Mouse (Mus musculus): Measurements from ENCODE around the gene Agpat4. TPM values are rescaled to one million over a fixed set of nuclear protein-coding genes. Genes with fewer than 3 reads are reported as not detected.

Gene Agpat4
- polyA plus RNA-seq, 1 experiment from 2014 or later: 17.7 TPM

GRCm38 (mm10) chr17:12195604-12196003 is 77.1 kb downstream of the Agpat4 start:
- Histone ChIP-seq H3K4me3 (ENCODE audit: low read depth, low read length) (no peak overlapping the region), H3K27me3 (replicated peaks; ENCODE audit: control insufficient read depth, insufficient read depth, low read length) (no peaks in the 10 kb centered on the region), H3K4me2 (ENCODE audit: low read length) (peak overlapping the region; percentile 27), H3K4me1 (replicated peaks; ENCODE audit: control insufficient read depth, insufficient read depth, low read length) (peaks cover 12% of the 10 kb centered on the region), H3K27ac (ENCODE audit: low read depth) (peak overlapping the region; percentile 68), H3K9ac (ENCODE audit: low read length) (no peak overlapping the region; the same call in 1 of the 2 replicates), H3K36me3 (ENCODE audit: control insufficient read depth, insufficient read depth, low read length) (no peaks in the 10 kb centered on the region), H3K9me3 (ENCODE audit: control insufficient read depth, low read length) (no peaks in the 10 kb centered on the region)
- WGBS: 17% methylated on average over 10 of the region's 10 CpGs
- ATAC-seq (replicated peaks; ENCODE audit: low FRiP score, low TSS enrichment, low read depth) (peak; percentile 72), DNase-seq (ENCODE audit: low spot score) (peak; percentile 59)

- no peaks in the 10 kb centered on the region for H3K36me3 ChIP-seq (ENCODE audit: control insufficient read depth, insufficient read depth, low read length)
- ATAC-seq (replicated peaks; ENCODE audit: low FRiP score, low TSS enrichment, low read depth) (no peak), DNase-seq (ENCODE audit: low spot score) (no peak)
- no peak overlapping the region for H3K4me2 ChIP-seq (ENCODE audit: low read length)
- H3K27me3 ChIP-seq (replicated peaks; ENCODE audit: control insufficient read depth, insufficient read depth, low read length): no peaks in the 10 kb centered on the region
- peaks cover 25% of the 10 kb centered on the region for H3K4me1 ChIP-seq (replicated peaks; ENCODE audit: control insufficient read depth, insufficient read depth, low read length)
- WGBS: 86% methylated on average over 4 of the region's 4 CpGs
- H3K9ac ChIP-seq (ENCODE audit: low read length): no peak overlapping the region
- H3K27ac ChIP-seq (ENCODE audit: low read depth): no peak overlapping the region
- no peaks in the 10 kb centered on the region for H3K9me3 ChIP-seq (ENCODE audit: control insufficient read depth, low read length)
- no peak overlapping the region for H3K4me3 ChIP-seq (ENCODE audit: low read depth, low read length)
These were observed 81.4 kb downstream of the Agpat4 start for GRCm38 (mm10) chr17:12199933-12200332.

GRCm38 (mm10) chr17:12201086-12201485 is 82.6 kb downstream of the Agpat4 start:
- DNase-seq (ENCODE audit: low spot score) (no peak), ATAC-seq (replicated peaks; ENCODE audit: low FRiP score, low TSS enrichment, low read depth) (no peak)
- H3K9me3 ChIP-seq (ENCODE audit: control insufficient read depth, low read length): no peaks in the 10 kb centered on the region
- H3K4me3 ChIP-seq (ENCODE audit: low read depth, low read length): no peak overlapping the region
- H3K4me1 ChIP-seq (replicated peaks; ENCODE audit: control insufficient read depth, insufficient read depth, low read length): peaks cover 29% of the 10 kb centered on the region
- H3K36me3 ChIP-seq (ENCODE audit: control insufficient read depth, insufficient read depth, low read length): no peaks in the 10 kb centered on the region
- no peak overlapping the region for H3K4me2 ChIP-seq (ENCODE audit: low read length)
- 96% methylated on average over 1 of the region's 1 CpGs for WGBS
- H3K27ac ChIP-seq (ENCODE audit: low read depth): no peak overlapping the region
- H3K9ac ChIP-seq (ENCODE audit: low read length): no peak overlapping the region
- H3K27me3 ChIP-seq (replicated peaks; ENCODE audit: control insufficient read depth, insufficient read depth, low read length): no peaks in the 10 kb centered on the region

- Histone ChIP-seq H3K9me3 (ENCODE audit: control insufficient read depth, low read length) (no peaks in the 10 kb centered on the region), H3K27ac (ENCODE audit: low read depth) (no peak overlapping the region), H3K36me3 (ENCODE audit: control insufficient read depth, insufficient read depth, low read length) (no peaks in the 10 kb centered on the region), H3K4me3 (ENCODE audit: low read depth, low read length) (no peak overlapping the region), H3K27me3 (replicated peaks; ENCODE audit: control insufficient read depth, insufficient read depth, low read length) (no peaks in the 10 kb centered on the region), H3K9ac (ENCODE audit: low read length) (no peak overlapping the region), H3K4me1 (replicated peaks; ENCODE audit: control insufficient read depth, insufficient read depth, low read length) (peaks cover 48% of the 10 kb centered on the region), H3K4me2 (ENCODE audit: low read length) (no peak overlapping the region)
- WGBS: 67% methylated on average over 15 of the region's 15 CpGs
- DNase-seq (ENCODE audit: low spot score) (no peak), ATAC-seq (replicated peaks; ENCODE audit: low FRiP score, low TSS enrichment, low read depth) (no peak)
These were observed 85.0 kb downstream of the Agpat4 start for GRCm38 (mm10) chr17:12203414-12203897.

- Histone ChIP-seq H3K9me3 (ENCODE audit: control insufficient read depth, low read length) (no peaks in the 10 kb centered on the region), H3K27ac (ENCODE audit: low read depth) (peak overlapping the region; percentile 5; the same call in 1 of the 2 replicates), H3K4me1 (replicated peaks; ENCODE audit: control insufficient read depth, insufficient read depth, low read length) (peaks cover 48% of the 10 kb centered on the region), H3K4me2 (ENCODE audit: low read length) (no peak overlapping the region), H3K9ac (ENCODE audit: low read length) (no peak overlapping the region), H3K36me3 (ENCODE audit: control insufficient read depth, insufficient read depth, low read length) (no peaks in the 10 kb centered on the region), H3K4me3 (ENCODE audit: low read depth, low read length) (no peak overlapping the region), H3K27me3 (replicated peaks; ENCODE audit: control insufficient read depth, insufficient read depth, low read length) (no peaks in the 10 kb centered on the region)
- DNase-seq (ENCODE audit: low spot score) (no peak), ATAC-seq (replicated peaks; ENCODE audit: low FRiP score, low TSS enrichment, low read depth) (no peak)
- WGBS: 71% methylated on average over 3 of the region's 3 CpGs
These were observed 85.7 kb downstream of the Agpat4 start for GRCm38 (mm10) chr17:12204246-12204645.

- ATAC-seq (replicated peaks; ENCODE audit: low FRiP score, low TSS enrichment, low read depth) (no peak), DNase-seq (ENCODE audit: low spot score) (no peak)
- no peaks in the 10 kb centered on the region for H3K9me3 ChIP-seq (ENCODE audit: control insufficient read depth, low read length)
- WGBS: 80% methylated on average over 3 of the region's 3 CpGs
- peak overlapping the region; percentile 5; the same call in 1 of the 2 replicates for H3K27ac ChIP-seq (ENCODE audit: low read depth)
- H3K27me3 ChIP-seq (replicated peaks; ENCODE audit: control insufficient read depth, insufficient read depth, low read length): no peaks in the 10 kb centered on the region
- no peaks in the 10 kb centered on the region for H3K36me3 ChIP-seq (ENCODE audit: control insufficient read depth, insufficient read depth, low read length)
- no peak overlapping the region for H3K9ac ChIP-seq (ENCODE audit: low read length)
- H3K4me2 ChIP-seq (ENCODE audit: low read length): no peak overlapping the region
- no peak overlapping the region for H3K4me3 ChIP-seq (ENCODE audit: low read depth, low read length)
- H3K4me1 ChIP-seq (replicated peaks; ENCODE audit: control insufficient read depth, insufficient read depth, low read length): peaks cover 48% of the 10 kb centered on the region
These were observed 86.1 kb downstream of the Agpat4 start for GRCm38 (mm10) chr17:12204689-12205014.

GRCm38 (mm10) chr17:12205015-12205693 is 86.7 kb downstream of the Agpat4 start:
- DNase-seq (ENCODE audit: low spot score) (no peak), ATAC-seq (replicated peaks; ENCODE audit: low FRiP score, low TSS enrichment, low read depth) (peak; percentile 50)
- Histone ChIP-seq H3K27ac (ENCODE audit: low read depth) (peak overlapping the region; percentile 34; the same call in 1 of the 2 replicates), H3K4me3 (ENCODE audit: low read depth, low read length) (no peak overlapping the region), H3K36me3 (ENCODE audit: control insufficient read depth, insufficient read depth, low read length) (no peaks in the 10 kb centered on the region), H3K4me1 (replicated peaks; ENCODE audit: control insufficient read depth, insufficient read depth, low read length) (peaks cover 48% of the 10 kb centered on the region), H3K9me3 (ENCODE audit: control insufficient read depth, low read length) (no peaks in the 10 kb centered on the region), H3K27me3 (replicated peaks; ENCODE audit: control insufficient read depth, insufficient read depth, low read length) (no peaks in the 10 kb centered on the region), H3K9ac (ENCODE audit: low read length) (no peak overlapping the region), H3K4me2 (ENCODE audit: low read length) (no peak overlapping the region)
- WGBS: 37% methylated on average over 10 of the region's 10 CpGs

GRCm38 (mm10) chr17:12205694-12206075 is 87.2 kb downstream of the Agpat4 start:
- Histone ChIP-seq H3K9ac (ENCODE audit: low read length) (no peak overlapping the region), H3K36me3 (ENCODE audit: control insufficient read depth, insufficient read depth, low read length) (no peaks in the 10 kb centered on the region), H3K4me2 (ENCODE audit: low read length) (no peak overlapping the region), H3K4me1 (replicated peaks; ENCODE audit: control insufficient read depth, insufficient read depth, low read length) (peaks cover 48% of the 10 kb centered on the region), H3K27me3 (replicated peaks; ENCODE audit: control insufficient read depth, insufficient read depth, low read length) (no peaks in the 10 kb centered on the region), H3K4me3 (ENCODE audit: low read depth, low read length) (no peak overlapping the region), H3K27ac (ENCODE audit: low read depth) (peak overlapping the region; percentile 34; the same call in 1 of the 2 replicates), H3K9me3 (ENCODE audit: control insufficient read depth, low read length) (no peaks in the 10 kb centered on the region)
- 6% methylated on average over 4 of the region's 4 CpGs for whole genome bisulfite sequencing
- DNase-seq (ENCODE audit: low spot score) (no peak), ATAC-seq (replicated peaks; ENCODE audit: low FRiP score, low TSS enrichment, low read depth) (peak; percentile 20; the same call in 1 of the 2 replicates)

GRCm38 (mm10) chr17:12206248-12206647 is 87.7 kb downstream of the Agpat4 start:
- H3K9me3 ChIP-seq (ENCODE audit: control insufficient read depth, low read length): no peaks in the 10 kb centered on the region
- H3K4me1 ChIP-seq (replicated peaks; ENCODE audit: control insufficient read depth, insufficient read depth, low read length): peaks cover 44% of the 10 kb centered on the region
- peaks cover 5% of the 10 kb centered on the region; the same call in 1 of the 2 replicates for H3K36me3 ChIP-seq (ENCODE audit: control insufficient read depth, insufficient read depth, low read length)
- DNase-seq (ENCODE audit: low spot score) (no peak), ATAC-seq (replicated peaks; ENCODE audit: low FRiP score, low TSS enrichment, low read depth) (no peak)
- peak overlapping the region; percentile 34; the same call in 1 of the 2 replicates for H3K27ac ChIP-seq (ENCODE audit: low read depth)
- 57% methylated on average over 3 of the region's 3 CpGs for WGBS
- no peak overlapping the region for H3K9ac ChIP-seq (ENCODE audit: low read length)
- no peaks in the 10 kb centered on the region for H3K27me3 ChIP-seq (replicated peaks; ENCODE audit: control insufficient read depth, insufficient read depth, low read length)
- H3K4me2 ChIP-seq (ENCODE audit: low read length): no peak overlapping the region
- H3K4me3 ChIP-seq (ENCODE audit: low read depth, low read length): no peak overlapping the region

Measured in intestine, embryonic 14.5 days (tissue).